Mouse (Mus musculus) hindbrain, embryonic 15.5 days (tissue): ENCODE measurements at regions not wholly inside any gene's neighbourhood (a gene's known extent, or its start where the extent isn't known, plus 50 kb on each side); places are given as distances from the start of the nearest gene placed in this dataset.

Source experiments
- ATAC-seq: fragments of 200-750 bp; cut with Nextera tagmentation; 2 replicates; pipeline ENCODE4 v1.8.0; 2017; ENCODE audit warnings: low read depth, moderate number of reproducible peaks, moderate TSS enrichment; ENCODE audit not compliant: low FRiP score
- H3K27ac ChIP-seq: fragments of 300-500 bp; sonication (generic); replicated peaks from 2 replicates; pipeline ENCODE4 v1.5.1; 2015; ENCODE audit warnings: mild to moderate bottlenecking, inconsistent platforms
- H3K27me3 ChIP-seq: fragments of 300-500 bp; sonication (generic); 2 replicates; pipeline ENCODE4 v1.6.1; 2015; ENCODE audit warnings: control low read depth, inconsistent platforms
- H3K36me3 ChIP-seq: fragments of 300-500 bp; sonication (generic); 2 replicates; pipeline ENCODE4 v1.6.1; 2015; ENCODE audit warnings: control low read depth, inconsistent platforms
- H3K4me1 ChIP-seq: fragments of 300-500 bp; sonication (generic); replicated peaks from 2 replicates; pipeline ENCODE4 v1.6.1; 2015; ENCODE audit warnings: control low read depth, inconsistent platforms
- H3K4me2 ChIP-seq: fragments of 300-500 bp; sonication (generic); 2 replicates; pipeline ENCODE4 v1.6.1; 2015; ENCODE audit warnings: moderate library complexity, mild to moderate bottlenecking, inconsistent platforms
- H3K4me3 ChIP-seq: fragments of 300-500 bp; sonication (generic); 2 replicates; pipeline ENCODE4 v1.5.1; 2015; ENCODE audit warnings: mild to moderate bottlenecking, inconsistent platforms
- H3K9ac ChIP-seq: fragments of 300-500 bp; sonication (generic); 2 replicates; pipeline ENCODE4 v1.6.1; 2015; ENCODE audit warnings: inconsistent platforms
- H3K9me3 ChIP-seq: fragments of 300-500 bp; sonication (generic); 2 replicates; pipeline ENCODE4 v1.6.1; 2016; ENCODE audit warnings: control low read depth, inconsistent platforms
- WGBS: fragments of 180-500 bp; shearing (Covaris S2); methylation state at CpG from one replicate; pipeline ENCODE4 v1.1.7; 2015; 5-methylcytosine and 5-hydroxymethylcytosine counted together

DNA sequence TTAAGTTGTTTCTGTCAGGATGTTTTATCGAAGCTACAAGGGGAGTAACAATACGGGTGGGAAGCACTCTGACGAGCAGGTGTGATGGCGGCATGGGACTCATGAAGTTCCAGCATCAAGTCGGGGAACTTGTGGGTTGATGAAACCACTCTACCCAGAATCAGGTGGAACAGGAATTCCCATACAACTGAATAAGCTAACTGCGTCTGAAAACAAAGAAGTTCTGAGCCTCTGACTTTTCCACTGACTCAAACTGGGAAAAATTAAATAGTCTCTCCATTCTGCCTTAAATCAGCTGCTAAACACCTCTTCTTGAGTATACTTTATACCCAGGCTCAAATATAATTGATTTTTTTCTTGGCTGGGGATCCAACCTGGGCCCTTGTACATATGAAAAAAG, 105.6 kb upstream of the Egln3 start:
- no peaks in the 10 kb centered on the region for H3K36me3 ChIP-seq
- no peak overlapping the region for H3K4me3 ChIP-seq
- H3K9me3 ChIP-seq: no peaks in the 10 kb centered on the region
- no peak for ATAC-seq
- H3K9ac ChIP-seq: no peak overlapping the region
- H3K27me3 ChIP-seq: no peaks in the 10 kb centered on the region
- peaks cover 16% of the 10 kb centered on the region for H3K4me1 ChIP-seq
- 91% methylated on average over 6 of the region's 6 CpGs for WGBS
- H3K4me2 ChIP-seq: no peak overlapping the region
- H3K27ac ChIP-seq: no peak overlapping the region

DNA sequence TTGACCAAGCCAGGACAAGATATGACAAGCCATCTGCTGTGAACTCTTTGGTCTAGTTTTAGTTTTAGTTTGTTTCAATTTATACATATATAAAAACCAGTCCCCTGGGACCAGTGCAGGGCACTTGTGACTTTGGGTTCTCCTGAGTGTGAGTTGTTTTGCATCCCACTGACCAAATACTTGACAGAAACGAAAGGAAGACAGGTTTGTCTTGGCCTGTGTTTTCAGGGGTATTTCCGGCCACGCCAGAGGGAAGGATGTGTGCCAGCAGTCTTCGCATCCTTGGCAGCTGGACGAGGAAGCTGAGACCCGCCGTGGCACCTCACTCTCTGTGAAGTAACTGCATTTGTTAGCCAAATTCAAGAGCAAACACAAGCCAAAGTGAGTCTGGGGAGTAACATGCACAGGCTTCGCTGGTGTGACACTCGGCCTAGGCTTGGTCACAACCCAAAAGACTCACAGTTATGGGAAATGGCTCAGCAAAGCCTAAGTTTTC, 101.5 kb upstream of the Egln3 start:
- WGBS: 84% methylated on average over 9 of the region's 9 CpGs
- Histone ChIP-seq H3K27me3 (no peaks in the 10 kb centered on the region), H3K36me3 (no peaks in the 10 kb centered on the region), H3K4me2 (no peak overlapping the region), H3K4me3 (no peak overlapping the region), H3K4me1 (no peaks in the 10 kb centered on the region), H3K27ac (no peak overlapping the region), H3K9ac (no peak overlapping the region), H3K9me3 (no peaks in the 10 kb centered on the region)
- no peak for ATAC-seq

DNA sequence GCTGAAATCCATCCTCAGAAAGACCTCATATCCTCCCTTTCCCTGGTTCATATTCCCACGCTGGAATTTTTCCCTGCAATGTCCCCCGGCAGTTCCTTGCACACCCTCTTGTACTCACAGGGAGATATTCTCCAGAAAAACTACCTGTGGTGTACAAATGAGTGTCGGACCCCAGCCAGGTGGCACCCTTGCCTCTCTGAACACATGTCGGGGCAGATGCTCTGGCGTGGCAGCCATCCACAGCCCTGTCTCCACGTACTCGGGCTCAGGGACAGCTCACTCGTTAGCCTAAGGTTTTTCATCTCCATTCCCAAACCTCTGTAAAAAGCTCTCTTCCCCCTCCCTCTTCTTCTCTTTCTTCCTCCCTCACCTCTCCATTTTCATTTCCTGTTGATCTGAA, 100.1 kb upstream of the Egln3 start:
- ATAC-seq: no peak
- Histone ChIP-seq H3K9ac (no peak overlapping the region), H3K36me3 (no peaks in the 10 kb centered on the region), H3K4me2 (no peak overlapping the region), H3K4me1 (no peaks in the 10 kb centered on the region), H3K27me3 (no peaks in the 10 kb centered on the region), H3K9me3 (no peaks in the 10 kb centered on the region), H3K4me3 (no peak overlapping the region), H3K27ac (no peak overlapping the region)
- 80% methylated on average over 8 of the region's 8 CpGs for WGBS

DNA sequence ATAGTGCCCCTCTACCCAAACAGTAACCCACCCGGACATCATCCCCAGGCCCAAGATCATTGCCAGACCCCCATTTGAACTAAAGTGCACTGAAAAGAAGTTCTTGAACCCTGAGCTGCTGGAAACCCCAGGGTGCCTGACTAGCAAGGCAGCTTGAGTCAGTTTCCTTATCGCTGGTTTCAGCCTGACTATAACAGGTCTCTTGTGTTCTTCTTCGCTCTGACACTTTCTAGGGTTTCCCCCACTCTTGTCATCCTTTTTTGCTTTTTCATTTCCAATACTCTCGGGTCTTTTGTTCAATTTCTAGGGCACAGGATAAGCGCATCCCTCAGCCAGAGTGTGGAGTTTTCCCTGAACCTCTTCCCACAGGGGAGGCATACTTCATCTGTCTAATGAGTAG, 95.8 kb upstream of the Egln3 start:
- no peaks in the 10 kb centered on the region for H3K36me3 ChIP-seq
- H3K9ac ChIP-seq: no peak overlapping the region
- H3K4me2 ChIP-seq: no peak overlapping the region
- H3K9me3 ChIP-seq: no peaks in the 10 kb centered on the region
- no peak overlapping the region for H3K27ac ChIP-seq
- H3K4me1 ChIP-seq: no peaks in the 10 kb centered on the region
- WGBS: 63% methylated on average over 5 of the region's 5 CpGs
- no peaks in the 10 kb centered on the region for H3K27me3 ChIP-seq
- no peak overlapping the region for H3K4me3 ChIP-seq
- no peak for ATAC-seq

DNA sequence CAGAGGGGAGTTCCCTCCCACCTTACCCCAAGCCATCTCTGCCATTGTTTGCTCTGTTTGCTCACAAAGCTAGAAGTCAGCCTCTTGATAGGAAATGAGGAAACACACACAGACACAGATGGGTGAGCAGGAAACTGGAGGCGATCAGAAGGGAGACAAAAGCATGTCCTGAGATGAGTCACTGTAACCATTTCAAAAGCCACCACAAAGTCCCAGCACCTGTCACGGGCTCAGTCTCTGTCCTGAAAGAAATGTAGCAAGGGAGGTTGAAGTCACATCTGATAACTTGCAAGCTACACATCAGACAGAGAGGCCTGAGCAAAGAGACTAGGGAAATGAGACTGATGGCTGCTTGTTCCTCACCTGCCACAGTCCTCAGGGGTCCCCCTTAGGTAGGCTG, 89.6 kb upstream of the Egln3 start:
- H3K4me2 ChIP-seq: no peak overlapping the region
- 76% methylated on average over 2 of the region's 2 CpGs for WGBS
- H3K4me1 ChIP-seq: peaks cover 8% of the 10 kb centered on the region
- ATAC-seq: no peak
- H3K36me3 ChIP-seq: no peaks in the 10 kb centered on the region
- H3K27ac ChIP-seq: no peak overlapping the region
- H3K27me3 ChIP-seq: no peaks in the 10 kb centered on the region
- H3K4me3 ChIP-seq: no peak overlapping the region
- H3K9ac ChIP-seq: no peak overlapping the region
- H3K9me3 ChIP-seq: no peaks in the 10 kb centered on the region

DNA sequence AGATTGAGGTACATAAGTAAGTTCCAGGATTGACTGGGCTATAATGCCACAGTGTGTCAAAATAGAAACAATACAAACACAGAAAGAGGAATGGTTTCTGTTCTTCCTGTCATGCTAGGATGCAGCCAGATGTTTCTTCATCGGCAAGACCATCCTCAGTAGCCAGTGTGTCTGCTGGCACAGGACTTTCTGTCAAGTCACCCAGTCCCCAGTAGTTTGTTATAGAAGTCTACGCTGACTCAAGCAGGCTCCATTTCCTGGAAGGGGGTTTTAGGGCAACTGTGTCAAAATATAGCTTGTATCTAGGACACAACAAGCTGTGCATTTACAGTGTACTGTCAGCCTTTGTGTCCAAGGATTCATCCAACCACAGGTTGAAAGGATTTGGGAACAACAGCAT, 86.7 kb upstream of the Egln3 start:
- H3K9ac ChIP-seq: no peak overlapping the region
- no peaks in the 10 kb centered on the region for H3K36me3 ChIP-seq
- H3K4me1 ChIP-seq: peaks cover 24% of the 10 kb centered on the region
- H3K27ac ChIP-seq: no peak overlapping the region
- H3K4me3 ChIP-seq: no peak overlapping the region
- 88% methylated on average over 2 of the region's 2 CpGs for WGBS
- H3K4me2 ChIP-seq: no peak overlapping the region
- ATAC-seq: no peak
- H3K9me3 ChIP-seq: no peaks in the 10 kb centered on the region
- H3K27me3 ChIP-seq: no peaks in the 10 kb centered on the region

DNA sequence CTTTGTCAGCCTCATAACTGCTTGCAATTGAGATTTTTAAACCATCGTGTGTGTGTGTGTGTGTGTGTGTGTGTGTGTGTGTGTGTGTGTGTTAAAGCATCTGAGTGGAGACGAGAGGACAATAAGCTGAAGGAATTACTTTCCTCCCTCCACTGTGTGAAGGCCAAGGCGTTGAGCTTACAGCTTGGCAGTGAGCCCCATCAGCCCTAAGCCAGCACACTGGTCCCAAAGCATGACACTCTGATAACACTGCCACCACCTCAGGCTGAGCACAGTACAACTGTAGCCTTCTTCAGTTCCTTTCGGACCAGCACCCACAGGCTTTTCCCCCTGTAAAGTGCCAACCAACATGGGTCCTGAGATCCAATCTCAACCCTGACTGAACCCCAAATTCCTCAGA, 85.1 kb upstream of the Egln3 start:
- Histone ChIP-seq H3K9me3 (no peaks in the 10 kb centered on the region), H3K36me3 (no peaks in the 10 kb centered on the region), H3K4me2 (no peak overlapping the region), H3K9ac (no peak overlapping the region), H3K4me3 (no peak overlapping the region), H3K27me3 (no peaks in the 10 kb centered on the region), H3K27ac (peak overlapping the region; percentile 72), H3K4me1 (peaks cover 24% of the 10 kb centered on the region)
- ATAC-seq: no peak
- WGBS: 48% methylated on average over 4 of the region's 4 CpGs

DNA sequence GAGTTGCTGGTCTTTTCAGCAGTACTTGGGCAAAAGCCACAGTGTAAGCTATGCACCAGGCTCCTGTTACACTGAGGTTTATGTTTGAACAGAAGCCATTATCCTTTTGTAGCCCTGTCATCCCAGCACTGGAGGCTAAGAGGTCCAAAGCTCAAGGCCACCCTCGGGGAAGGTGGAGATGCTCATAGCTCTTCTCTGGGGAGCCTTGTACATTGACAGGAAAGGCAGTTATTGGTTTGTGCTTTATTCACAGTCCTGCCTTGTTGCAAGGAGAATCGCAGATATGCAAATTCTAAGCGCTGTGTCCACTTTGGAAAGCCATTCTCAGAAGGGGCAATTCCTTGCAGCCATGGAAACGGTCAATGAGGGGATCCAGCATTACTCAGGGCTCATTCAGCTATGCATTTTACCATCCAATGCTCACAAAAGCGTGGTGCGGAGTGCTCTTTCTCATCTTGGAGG, 84.4 kb upstream of the Egln3 start:
- H3K4me2 ChIP-seq: no peak overlapping the region

DNA sequence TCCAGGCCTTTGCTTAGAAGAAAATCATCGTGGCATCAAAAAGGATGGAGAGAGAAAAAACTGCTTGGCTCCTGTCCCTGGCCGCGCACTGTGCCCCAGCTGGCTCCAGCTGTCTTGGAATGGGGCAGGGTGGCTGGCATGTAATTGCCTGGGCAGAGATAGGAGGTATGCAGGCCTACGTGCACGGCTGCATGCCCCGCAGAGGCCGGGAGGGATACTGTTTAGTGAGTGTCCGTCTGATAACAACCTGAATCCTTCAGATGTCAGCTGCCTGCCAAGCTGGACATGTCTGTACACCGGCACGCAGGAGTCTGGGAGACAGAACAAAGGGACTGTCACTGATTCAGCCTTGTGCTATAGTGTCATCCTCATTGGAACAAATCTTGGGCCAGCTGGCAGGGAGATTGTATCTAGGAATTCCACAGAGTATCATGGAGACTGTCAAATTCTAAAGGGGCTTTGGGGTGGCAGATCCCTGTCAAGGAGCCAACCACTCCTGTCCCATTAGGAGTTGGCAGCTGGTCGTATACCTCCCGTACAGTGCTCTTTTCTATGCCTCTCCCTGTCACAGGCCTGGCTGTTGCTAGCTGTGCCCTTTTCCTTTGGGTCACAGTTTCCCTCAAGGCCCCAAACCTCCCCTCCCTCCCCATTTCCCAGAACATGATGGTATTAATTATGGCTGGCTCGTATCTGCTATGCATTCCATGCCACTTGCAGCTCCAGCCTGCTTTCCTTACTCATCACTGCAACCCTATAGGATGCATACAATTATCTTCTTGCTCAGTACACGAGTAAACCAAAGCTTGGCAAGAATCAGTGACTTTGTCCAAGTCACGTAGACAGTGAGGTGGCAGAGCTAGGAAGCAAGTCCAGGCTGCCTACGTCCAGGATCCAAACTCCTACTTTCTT, 83.5 kb upstream of the Egln3 start:
- H3K36me3 ChIP-seq: no peaks in the 10 kb centered on the region
- H3K9me3 ChIP-seq: no peaks in the 10 kb centered on the region
- 34% methylated on average over 16 of the region's 16 CpGs for WGBS
- H3K27me3 ChIP-seq: no peaks in the 10 kb centered on the region
- peak; percentile 90 for ATAC-seq
- no peak overlapping the region for H3K4me3 ChIP-seq
- H3K9ac ChIP-seq: no peak overlapping the region
- H3K27ac ChIP-seq: peak overlapping the region; percentile 72
- H3K4me2 ChIP-seq: no peak overlapping the region
- peaks cover 24% of the 10 kb centered on the region for H3K4me1 ChIP-seq

More for the DNA sequence above, 84.4 kb upstream of the Egln3 start:
- peak overlapping the region; percentile 72 for H3K27ac ChIP-seq
- H3K36me3 ChIP-seq: no peaks in the 10 kb centered on the region
- H3K9me3 ChIP-seq: no peaks in the 10 kb centered on the region
- no peak overlapping the region for H3K4me3 ChIP-seq
- 0 out of 2 replicates have a peak, but pooled peaks have one; percentile 28 for ATAC-seq
- H3K27me3 ChIP-seq: no peaks in the 10 kb centered on the region
- 20% methylated on average over 6 of the region's 6 CpGs for WGBS
- no peak overlapping the region for H3K9ac ChIP-seq
- H3K4me1 ChIP-seq: peaks cover 24% of the 10 kb centered on the region

DNA sequence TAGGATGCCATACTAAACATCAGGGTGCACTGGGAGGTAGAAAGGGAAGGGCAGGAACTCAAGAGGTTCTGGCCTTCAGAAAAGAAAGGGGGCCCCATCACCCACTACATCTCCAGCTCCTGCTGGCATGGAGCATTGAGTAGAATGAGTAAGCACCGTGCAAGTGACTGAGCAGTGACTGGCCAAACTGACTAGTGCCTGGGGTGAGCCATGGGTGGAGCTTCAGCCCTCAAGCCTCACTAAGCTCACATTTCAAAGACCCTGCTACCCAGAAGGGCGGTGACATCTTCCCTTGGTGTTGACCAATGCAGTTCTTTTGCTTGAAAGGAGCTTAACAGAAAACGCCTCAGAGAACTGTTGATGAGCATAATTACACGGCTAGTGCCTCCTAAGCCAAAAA, 80.0 kb upstream of the Egln3 start:
- Histone ChIP-seq H3K27ac (no peak overlapping the region), H3K27me3 (no peaks in the 10 kb centered on the region), H3K4me1 (peaks cover 20% of the 10 kb centered on the region), H3K9ac (no peak overlapping the region), H3K36me3 (no peaks in the 10 kb centered on the region), H3K4me2 (no peak overlapping the region), H3K4me3 (no peak overlapping the region), H3K9me3 (no peaks in the 10 kb centered on the region)
- ATAC-seq: no peak
- 34% methylated on average over 4 of the region's 4 CpGs for whole genome bisulfite sequencing

DNA sequence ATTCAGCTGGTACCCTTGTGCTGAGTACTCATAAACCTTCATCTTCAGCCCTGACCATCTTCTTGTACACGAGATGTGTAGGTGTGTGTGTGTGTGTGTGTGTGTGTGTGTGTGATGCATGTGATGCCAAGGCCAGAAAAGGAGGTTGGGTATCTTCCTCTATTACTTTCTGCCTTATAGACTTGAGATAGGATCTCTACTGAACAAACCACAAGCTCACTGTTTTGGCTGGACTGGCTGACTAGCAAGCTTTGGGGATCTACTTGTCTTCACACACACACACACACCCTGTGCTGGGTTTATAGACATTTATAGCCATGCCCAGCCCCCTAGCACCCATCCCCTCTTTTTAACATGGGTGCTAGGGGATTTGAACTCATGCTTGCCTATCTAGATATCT, 79.4 kb upstream of the Egln3 start:
- no peaks in the 10 kb centered on the region for H3K9me3 ChIP-seq
- no peaks in the 10 kb centered on the region for H3K27me3 ChIP-seq
- peaks cover 14% of the 10 kb centered on the region for H3K4me1 ChIP-seq
- ATAC-seq: no peak
- WGBS: 84% methylated on average over 1 of the region's 1 CpGs
- H3K4me3 ChIP-seq: no peak overlapping the region
- H3K36me3 ChIP-seq: no peaks in the 10 kb centered on the region
- H3K9ac ChIP-seq: no peak overlapping the region
- no peak overlapping the region for H3K4me2 ChIP-seq
- H3K27ac ChIP-seq: no peak overlapping the region

DNA sequence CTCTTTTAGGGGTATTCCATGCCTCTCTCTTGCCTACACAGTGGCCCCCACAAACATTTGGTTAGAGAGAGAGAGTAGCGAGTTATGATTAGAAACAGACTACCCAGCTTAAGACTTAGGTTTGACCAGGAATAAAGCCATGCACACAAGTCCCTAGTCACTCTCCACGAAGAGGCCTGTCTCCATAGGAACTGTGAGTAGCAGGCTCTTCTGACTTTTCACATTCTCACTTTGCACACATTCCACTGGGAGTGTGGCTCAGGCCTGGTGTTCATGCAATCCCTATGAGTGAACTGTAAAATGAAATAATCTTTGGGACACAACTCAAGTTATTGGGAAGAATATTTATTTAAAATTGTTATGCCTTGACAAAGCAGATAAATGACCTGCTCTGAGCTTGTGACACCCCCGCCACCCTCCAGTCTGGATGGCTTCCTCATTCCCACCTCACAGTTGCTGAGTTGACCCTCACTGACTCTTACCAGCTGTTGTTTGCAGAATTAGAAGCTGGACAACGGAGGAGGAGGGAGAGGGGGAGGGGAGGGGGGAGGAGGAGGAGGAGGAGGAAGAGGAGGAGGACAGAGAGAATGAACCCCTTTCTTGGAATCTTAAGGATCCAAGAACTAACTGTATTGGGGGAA, 78.7 kb upstream of the Egln3 start:
- no peak overlapping the region for H3K4me3 ChIP-seq
- H3K27me3 ChIP-seq: no peaks in the 10 kb centered on the region
- H3K4me2 ChIP-seq: no peak overlapping the region
- no peak for ATAC-seq
- H3K4me1 ChIP-seq: peaks cover 8% of the 10 kb centered on the region
- no peaks in the 10 kb centered on the region for H3K36me3 ChIP-seq
- H3K9me3 ChIP-seq: no peaks in the 10 kb centered on the region
- WGBS: 71% methylated on average over 4 of the region's 4 CpGs
- no peak overlapping the region for H3K9ac ChIP-seq
- no peak overlapping the region for H3K27ac ChIP-seq
